Mouse (Mus musculus): ENCODE measurements around the gene Gm4181.

GRCm38 (mm10) chr14:51611210-51611609 is 24.3 kb downstream of the Gm4181 start, which contains the start of gene Gm17078:
- TF ChIP-seq POLR2A (IDR thresholded peaks at IDR 0.05; ENCODE audit: borderline replicate concordance, low read depth, low read length): no peak
- no peak for TF ChIP-seq CTCF (IDR thresholded peaks at IDR 0.05; ENCODE audit: low read depth, low read length)

Measured in bone marrow macrophage, adult 2 months (primary cell).